ENCODE assay signal across 8 mouse cellular contexts in the genomic region with DNA sequence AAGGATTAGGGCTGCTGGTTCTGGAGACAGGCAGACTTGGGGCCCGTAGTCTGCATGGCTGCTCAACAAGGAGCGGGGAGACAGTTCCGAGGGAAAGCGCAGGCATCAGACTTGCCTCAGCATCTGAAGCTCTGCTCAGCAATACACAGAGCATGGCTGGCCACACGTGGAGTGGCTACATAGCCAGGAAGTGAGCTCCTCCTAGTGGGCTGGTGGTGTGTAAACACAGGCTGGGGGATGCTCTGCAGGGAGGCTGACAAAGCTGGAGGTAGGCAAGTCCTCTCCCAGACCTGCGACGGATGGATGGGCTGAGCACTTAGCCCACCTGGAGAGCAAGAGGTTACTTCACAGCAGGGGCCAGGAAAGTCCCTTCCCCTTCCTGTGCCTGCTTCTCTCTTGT. TPM values are rescaled to one million over a fixed set of nuclear protein-coding genes. Genes with fewer than 3 reads are reported as not detected.
DNase-seq lines count a peak whose midpoint lies in the region; ATAC-seq and TF ChIP-seq lines count a peak whose summit lies in the region.

No protein-coding gene starts in this region.

- H3K27ac ChIP-seq in thymus, adult 2 months (ENCODE audit: control insufficient read depth, insufficient read depth, low read length): no peak overlapping the region
- no peak overlapping the region for H3K27ac ChIP-seq in midbrain, embryonic 13.5 days

- TF ChIP-seq POLR2A in thymus, adult 2 months (IDR thresholded peaks at IDR 0.05; ENCODE audit: control insufficient read depth, extremely low read depth, insufficient read depth, low read length, poor library complexity): no peak

- ATAC-seq in CD4-positive, CD25-positive, alpha-beta regulatory T cell, adult 4 months: no peak
- ATAC-seq in midbrain, embryonic 13.5 days: 0 out of 2 replicates have a peak, but pooled peaks have one; percentile 15

- H3K9me3 ChIP-seq in midbrain, embryonic 13.5 days: no peaks in the 10 kb centered on the region

- H3K36me3 ChIP-seq in thymus, adult 2 months (ENCODE audit: control insufficient read depth, insufficient read depth, low read length): peaks cover 52% of the 10 kb centered on the region
- H3K36me3 ChIP-seq in midbrain, embryonic 13.5 days: no peaks in the 10 kb centered on the region

- intact Hi-C loops in left cerebral cortex, postnatal 10 days (cut with DNase I): no loop called here

- 0 out of 2 replicates have a peak, but pooled peaks cover 2% of the 10 kb centered on the region for H3K4me1 ChIP-seq in thymus, adult 2 months (replicated peaks; ENCODE audit: control insufficient read depth, insufficient read depth, low read length)
- H3K4me1 ChIP-seq in midbrain, embryonic 13.5 days (replicated peaks): peaks cover 20% of the 10 kb centered on the region

- no peak overlapping the region for H3K4me3 ChIP-seq in thymus, adult 2 months (ENCODE audit: control insufficient read depth, insufficient read depth, low read length)
- H3K4me3 ChIP-seq in midbrain, embryonic 13.5 days (replicated peaks): no peak overlapping the region

- DNase-seq in CD4-positive, CD25-positive, alpha-beta regulatory T cell, adult 2 months (ENCODE audit: low read depth, low spot score): peak; percentile 52
- DNase-seq in thymus, adult 2 months: peak; percentile 39
- no peak for DNase-seq in thymus, adult 18-20 months
- peak; percentile 32 for DNase-seq in gastrocnemius, postnatal 25 days
- peak; percentile 51 to 81 for DNase-seq in left cerebral cortex, postnatal 10 days (ENCODE audit: extremely low spot score in 1 of 2, low spot score in 2 of 2)
- peak; percentile 31 for DNase-seq in telencephalon, adult 2 months (ENCODE audit: low read depth, low spot score)

- 81% methylated on average over 7 of the region's 7 CpGs for WGBS in thymus, adult 2 months
- WGBS in midbrain, embryonic 13.5 days: 27% methylated on average over 7 of the region's 7 CpGs

- H3K9ac ChIP-seq in midbrain, embryonic 13.5 days (replicated peaks): no peak overlapping the region

- no peak for TF ChIP-seq CTCF in thymus, adult 2 months (IDR thresholded peaks at IDR 0.05; ENCODE audit: borderline replicate concordance, control insufficient read depth, extremely low read depth, insufficient read depth, low read length, poor library complexity)

- no peak overlapping the region for H3K4me2 ChIP-seq in midbrain, embryonic 13.5 days (replicated peaks)

- H3K27me3 ChIP-seq in thymus, adult 2 months (ENCODE audit: control insufficient read depth, insufficient read depth, low read length): no peaks in the 10 kb centered on the region
- H3K27me3 ChIP-seq in midbrain, embryonic 13.5 days: no peaks in the 10 kb centered on the region

RNA-seq across cellular contexts. Expression of a gene that starts 31.3 kb away (rescaled TPM):
- 10 to 100 TPM; 33.1 to 56.6 TPM for polyA plus RNA-seq in CD4-positive, CD25-positive, alpha-beta regulatory T cell, adult 4 months (2017; shearing (Covaris generic))
- polyA plus RNA-seq in thymus, adult 2 months (2012; rRNA removed): 184 and 196 TPM in 2 replicates
- total RNA-seq in gastrocnemius, postnatal 25 days (2021): under 1 TPM; 0.67 to 0.96 TPM
- total RNA-seq in left cerebral cortex, postnatal 10 days (2021): 1 to 10 TPM; 2.1 to 3.2 TPM
- polyA plus RNA-seq in midbrain, embryonic 13.5 days (2015; fragmentation: Nextera tagmentation; extraction: Ambion mirVana): 0.31 and 0.96 TPM in 2 replicates

RNA-seq across cellular contexts. Expression of a gene that starts 44.2 kb away (rescaled TPM):
- 10 to 100 TPM; 49.3 to 51.4 TPM for polyA plus RNA-seq in CD4-positive, CD25-positive, alpha-beta regulatory T cell, adult 4 months (2017; shearing (Covaris generic))
- polyA plus RNA-seq in thymus, adult 2 months (2012; rRNA removed): 120 and 146 TPM in 2 replicates
- total RNA-seq in gastrocnemius, postnatal 25 days (2021): 100 to 1,000 TPM; 112 to 139 TPM
- 100 to 1,000 TPM; 364 to 371 TPM for total RNA-seq in left cerebral cortex, postnatal 10 days (2021)
- polyA plus RNA-seq in midbrain, embryonic 13.5 days (2015; fragmentation: Nextera tagmentation; extraction: Ambion mirVana): 587 and 592 TPM in 2 replicates

Comparison
In these comparisons a context has a peak if more than half of its experiments do, and no peak if none do; other contexts are left out.
1. DNase-seq: peak in CD4-positive, CD25-positive, alpha-beta regulatory T cell, adult 2 months (single experiment), thymus, adult 2 months (single experiment), gastrocnemius, postnatal 25 days (single experiment), left cerebral cortex, postnatal 10 days (2 of 2) and telencephalon, adult 2 months (single experiment); none in thymus, adult 18-20 months (0 of 2).
2. RNA of a gene that starts 31.3 kb away (polyA plus RNA-seq): 184 to 196 TPM in thymus, adult 2 months and 33.1 to 56.6 TPM in CD4-positive, CD25-positive, alpha-beta regulatory T cell, adult 4 months; 0.31 to 0.96 TPM in midbrain, embryonic 13.5 days; every median in the first group is over 10 times any median in the second.